24 mouse cellular contexts compared by ENCODE assay signal in the genomic region with DNA sequence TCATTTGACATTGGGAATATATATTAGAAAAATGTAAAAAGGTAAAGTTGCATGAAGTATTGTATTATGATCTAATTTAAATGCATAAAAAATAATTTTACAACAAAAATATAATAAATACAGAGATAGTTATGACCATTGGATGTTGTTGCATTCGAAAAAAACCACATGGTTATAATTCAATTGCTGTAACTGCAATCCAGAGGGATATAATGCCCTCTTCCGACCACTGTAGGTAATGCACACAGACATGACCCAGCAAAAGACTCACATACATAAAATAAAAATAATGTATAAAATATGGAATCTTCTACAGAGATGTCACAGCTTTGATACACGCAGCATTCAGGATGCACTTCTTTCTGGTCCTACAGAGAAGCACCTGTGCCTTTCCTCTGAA.
DNase-seq lines count a peak whose midpoint lies in the region; ATAC-seq and TF ChIP-seq lines count a peak whose summit lies in the region.
"Had no signal": no experiment of that assay in that cellular context is flagged by ENCODE, and none has a peak within 500 bp of the region (broad histone marks: within the 10 kb centered on the region; RNA-seq: fewer than 3 reads in every experiment).

No protein-coding gene starts in this region.

- H3K79me2 ChIP-seq in CH12.LX (replicated peaks; ENCODE audit: control insufficient read depth, extremely low read depth, insufficient read depth, poor library complexity, severe bottlenecking) = no peaks in the 10 kb centered on the region

- no peak for DNase-seq in CH12.LX (ENCODE audit: extremely low read depth)
- DNase-seq in ES-E14 (ENCODE audit: low read depth, low spot score) = no peak
- peak; percentile 43 for DNase-seq in R1 (ENCODE audit: low read depth, low spot score)
- DNase-seq in stomach, postnatal 0 days (ENCODE audit: low spot score) = no peak
- DNase-seq in thymus, postnatal 10 days (ENCODE audit: low spot score in 2 of 2) = no peak
- no peak for DNase-seq in left cerebral cortex, postnatal 14 days (ENCODE audit: low spot score in 2 of 2)
- DNase-seq in gastrocnemius, postnatal 25 days = no peak
- no peak for DNase-seq in kidney, postnatal 10 days
- DNase-seq: adrenal gland, postnatal 10 days; adrenal gland, postnatal 36 days; B cell, adult 2 months; cerebellum, adult 18-20 months; cerebellum, adult 9-11 months; cerebellum, postnatal 25 days; gastrocnemius, postnatal 10 days; heart, adult 11 months; kidney, adult 11 months had no signal

- TF ChIP-seq POLR2A in CH12.LX (IDR thresholded peaks at IDR 0.05; ENCODE audit: low read depth, low read length) = no peak

- H3K36me3 ChIP-seq in CH12.LX (replicated peaks in 1 of 2; ENCODE audit: control insufficient read depth in 1 of 2, insufficient read depth in 1 of 2, low read length in 1 of 2) (no peaks in the 10 kb centered on the region), ES-E14 (ENCODE audit: control insufficient read depth, insufficient read depth, low read length, poor library complexity, severe bottlenecking) (no peaks in the 10 kb centered on the region)
- H3K36me3 ChIP-seq in stomach, postnatal 0 days (ENCODE audit: control insufficient read depth, insufficient read depth, low read length) = no peaks in the 10 kb centered on the region
- H3K36me3 ChIP-seq: embryonic facial prominence, embryonic 12.5 days; embryonic facial prominence, embryonic 15.5 days; forebrain, embryonic 15.5 days; hindbrain, embryonic 12.5 days; hindbrain, embryonic 15.5 days; intestine, embryonic 15.5 days had no signal

- ATAC-seq in stomach, postnatal 0 days (ENCODE audit: low FRiP score, low TSS enrichment) = no peak
- ATAC-seq: forebrain, embryonic 15.5 days; intestine, embryonic 15.5 days had no signal

- TF ChIP-seq RAD21 in CH12.LX (IDR thresholded peaks at IDR 0.05; ENCODE audit: low read depth, low read length) = peak; percentile 19

- H3K4me3 ChIP-seq in CH12.LX (replicated peaks in 1 of 3; ENCODE audit: low read depth in 2 of 3, low read length in 2 of 3, poor library complexity in 1 of 3) = no peak overlapping the region
- no peak overlapping the region for H3K4me3 ChIP-seq in ES-E14 (ENCODE audit: insufficient read depth in 1 of 2, low read depth in 1 of 2, low read length in 2 of 2, poor library complexity in 1 of 2, severe bottlenecking in 1 of 2)
- H3K4me3 ChIP-seq in stomach, postnatal 0 days (ENCODE audit: low read depth, low read length) = no peak overlapping the region
- H3K4me3 ChIP-seq: embryonic facial prominence, embryonic 12.5 days; embryonic facial prominence, embryonic 15.5 days; forebrain, embryonic 15.5 days; hindbrain, embryonic 12.5 days; hindbrain, embryonic 15.5 days; intestine, embryonic 15.5 days had no signal

- 43% methylated on average over 3 of the region's 3 CpGs for WGBS in stomach, postnatal 0 days

- H3K27me3 ChIP-seq in CH12.LX (replicated peaks) = no peaks in the 10 kb centered on the region
- no peaks in the 10 kb centered on the region for H3K27me3 ChIP-seq in stomach, postnatal 0 days (ENCODE audit: control insufficient read depth, insufficient read depth, low read length)
- H3K27me3 ChIP-seq: embryonic facial prominence, embryonic 12.5 days; embryonic facial prominence, embryonic 15.5 days; forebrain, embryonic 15.5 days; hindbrain, embryonic 12.5 days; hindbrain, embryonic 15.5 days; intestine, embryonic 15.5 days had no signal

- no peak for TF ChIP-seq EP300 in CH12.LX (IDR thresholded peaks at IDR 0.05; ENCODE audit: low read length)
- no peak for TF ChIP-seq EP300 in stomach, postnatal 0 days (optimal IDR thresholded peaks at IDR 0.05)

- no peaks in the 10 kb centered on the region for H3K9me3 ChIP-seq in CH12.LX (replicated peaks; ENCODE audit: low read length)
- no peaks in the 10 kb centered on the region for H3K9me3 ChIP-seq in ES-E14 (ENCODE audit: control insufficient read depth, insufficient read depth, low read depth, low read length)
- H3K9me3 ChIP-seq in stomach, postnatal 0 days (ENCODE audit: control insufficient read depth, low read length) = no peaks in the 10 kb centered on the region
- H3K9me3 ChIP-seq: embryonic facial prominence, embryonic 12.5 days; embryonic facial prominence, embryonic 15.5 days; forebrain, embryonic 15.5 days; intestine, embryonic 15.5 days had no signal

- dilution Hi-C loops in CH12.LX (cut with MboI; ENCODE audit: extremely low pct_ligation_motif_present, extremely low pct_unique_long_range_greater_than_20kb, low sequenced_read_pairs) = no loop called here

- H3K4me1 ChIP-seq in CH12.LX (ENCODE audit: control insufficient read depth in 1 of 2, insufficient read depth in 2 of 2) (no peaks in the 10 kb centered on the region), ES-E14 (ENCODE audit: control insufficient read depth in 2 of 2, insufficient read depth in 2 of 2, low read length in 2 of 2, poor library complexity in 1 of 2) (peaks cover 0 to 3% of the 10 kb centered on the region in 2 experiments; a peak in 1 of 4 replicates)
- H3K4me1 ChIP-seq in stomach, postnatal 0 days (replicated peaks; ENCODE audit: control insufficient read depth, insufficient read depth) = no peaks in the 10 kb centered on the region
- H3K4me1 ChIP-seq: embryonic facial prominence, embryonic 12.5 days; embryonic facial prominence, embryonic 15.5 days; forebrain, embryonic 15.5 days; hindbrain, embryonic 12.5 days; hindbrain, embryonic 15.5 days; intestine, embryonic 15.5 days had no signal

- H3K9ac ChIP-seq in CH12.LX (ENCODE audit: insufficient read depth, low read depth) (no peak overlapping the region), ES-E14 (ENCODE audit: insufficient read depth, low read depth, low read length, poor library complexity, severe bottlenecking) (no peak overlapping the region)
- H3K9ac ChIP-seq in stomach, postnatal 0 days (ENCODE audit: low read length) = no peak overlapping the region
- H3K9ac ChIP-seq: embryonic facial prominence, embryonic 12.5 days; embryonic facial prominence, embryonic 15.5 days; forebrain, embryonic 15.5 days; hindbrain, embryonic 12.5 days; hindbrain, embryonic 15.5 days; intestine, embryonic 15.5 days had no signal

- intact Hi-C loops in left cerebral cortex, postnatal 14 days (cut with DNase I) = no loop called here

- TF ChIP-seq CTCF in CH12.LX (conservative IDR thresholded peaks at IDR 0.05 in 1 of 2, IDR thresholded peaks at IDR 0.05 in 1 of 2; ENCODE audit: low read depth in 2 of 2, low read length in 2 of 2) = peak in 1 of 2 experiments; percentile 23; a peak in 2 of 4 replicates
- peak; percentile 5; the same call in 1 of the 2 replicates for TF ChIP-seq CTCF in stomach, postnatal 0 days (IDR thresholded peaks at IDR 0.05; ENCODE audit: low read depth)

- H3K4me2 ChIP-seq in CH12.LX (ENCODE audit: insufficient read depth, low read depth, poor library complexity, severe bottlenecking) = no peak overlapping the region
- no peak overlapping the region for H3K4me2 ChIP-seq in stomach, postnatal 0 days (replicated peaks; ENCODE audit: low read depth)
- H3K4me2 ChIP-seq: embryonic facial prominence, embryonic 12.5 days; embryonic facial prominence, embryonic 15.5 days; forebrain, embryonic 15.5 days; heart, embryonic 11.5 days; hindbrain, embryonic 12.5 days; hindbrain, embryonic 15.5 days; intestine, embryonic 15.5 days had no signal

- in situ Hi-C loops in CH12.LX (cut with MboI; ENCODE audit: low pct_ligation_motif_present, low pct_unique_long_range_greater_than_20kb, low sequenced_read_pairs) = no loop called here
- in situ Hi-C loops in ES-E14 (cut with MboI; ENCODE audit: low sequenced_read_pairs in 2 of 2, unreplicated experiment in 2 of 2) = no loop called here

- H3K27ac ChIP-seq in CH12.LX (ENCODE audit: insufficient read depth, low read depth) = no peak overlapping the region
- no peak overlapping the region for H3K27ac ChIP-seq in ES-E14 (ENCODE audit: insufficient read depth, low read depth, low read length, poor library complexity, severe bottlenecking)
- H3K27ac ChIP-seq in stomach, postnatal 0 days (replicated peaks) = no peak overlapping the region
- H3K27ac ChIP-seq: embryonic facial prominence, embryonic 12.5 days; embryonic facial prominence, embryonic 15.5 days; forebrain, embryonic 15.5 days; hindbrain, embryonic 12.5 days; hindbrain, embryonic 15.5 days; intestine, embryonic 15.5 days had no signal

TF ChIP-seq in CH12.LX, 34 proteins besides CTCF, POLR2A, EP300 and RAD21:
- TF ChIP-seq USF2 (conservative IDR thresholded peaks at IDR 0.05; ENCODE audit: low read depth, low read length) (no peak), KAT2A (IDR thresholded peaks at IDR 0.05; ENCODE audit: insufficient replicate concordance, low read length) (no peak), TBP (conservative IDR thresholded peaks at IDR 0.05; ENCODE audit: low read depth, low read length) (no peak), HCFC1 (IDR thresholded peaks at IDR 0.05; ENCODE audit: low read depth, low read length) (no peak), JUND (conservative IDR thresholded peaks at IDR 0.05; ENCODE audit: low read depth, low read length) (no peak), CHD1 (IDR thresholded peaks at IDR 0.05; ENCODE audit: low read depth, low read length) (no peak), IRF4 (IDR thresholded peaks at IDR 0.05; ENCODE audit: low read depth, low read length) (no peak), ELF1 (IDR thresholded peaks at IDR 0.05; ENCODE audit: low read depth, low read length) (no peak), MEF2A (IDR thresholded peaks at IDR 0.05; ENCODE audit: borderline replicate concordance, low read depth, low read length) (no peak)

TF ChIP-seq in ES-E14, 5 proteins besides CTCF, POLR2A, EP300 and RAD21:
- TF ChIP-seq ZNF384 (IDR thresholded peaks at IDR 0.05; ENCODE audit: low read depth, low read length) (peak; percentile 65), HCFC1 (IDR thresholded peaks at IDR 0.05; ENCODE audit: borderline replicate concordance, insufficient read depth, low read length) (no peak), MAFK (IDR thresholded peaks at IDR 0.05; ENCODE audit: insufficient read depth, low read depth, low read length) (0 out of 2 replicates have a peak, but pooled peaks have one; percentile 6), CHD2 (IDR thresholded peaks at IDR 0.05; ENCODE audit: low read depth, low read length) (no peak), ZC3H11A (IDR thresholded peaks at IDR 0.05; ENCODE audit: borderline replicate concordance, low read depth, low read length) (peak; percentile 58)
TF ChIP-seq in ES-E14: peak in this region for 3.
